Mouse (Mus musculus): ENCODE results near the gene Mfng.
A peak's percentile ranks its signal among the peaks of the same experiment; 100 is the strongest.

Mfng gene

GRCm38 (mm10) chr15:78758132-78758531, 15.1 kb downstream of the Mfng start:
- no peak for DNase-seq (ENCODE audit: low spot score in 2 of 2)

- no peak for DNase-seq (ENCODE audit: low spot score in 2 of 2)
These were observed 17.1 kb downstream of the Mfng start for GRCm38 (mm10) chr15:78755966-78756725.

GRCm38 (mm10) chr15:78755226-78755625, 18.0 kb downstream of the Mfng start:
- DNase-seq (ENCODE audit: low spot score in 2 of 2): no peak

- no peak for DNase-seq (ENCODE audit: low spot score in 2 of 2)
These were observed 19.1 kb downstream of the Mfng start for GRCm38 (mm10) chr15:78754144-78754543.

- DNase-seq (ENCODE audit: low spot score in 2 of 2): no peak
These were observed 20.3 kb downstream of the Mfng start for GRCm38 (mm10) chr15:78752991-78753390.

GRCm38 (mm10) chr15:78750608-78751350, 22.5 kb downstream of the Mfng start:
- DNase-seq (ENCODE audit: low spot score in 2 of 2): no peak

GRCm38 (mm10) chr15:78749855-78750254, 23.4 kb downstream of the Mfng start:
- DNase-seq (ENCODE audit: low spot score in 2 of 2): no peak

GRCm38 (mm10) chr15:78744206-78744605, 29.1 kb downstream of the Mfng start:
- DNase-seq (ENCODE audit: low spot score in 2 of 2): peak; percentile 84 to 89

GRCm38 (mm10) chr15:78742831-78743230, 30.4 kb downstream of the Mfng start:
- no peak for DNase-seq (ENCODE audit: low spot score in 2 of 2)

GRCm38 (mm10) chr15:78740662-78741061, 32.6 kb downstream of the Mfng start:
- DNase-seq (ENCODE audit: low spot score in 2 of 2): no peak

- no peak for DNase-seq (ENCODE audit: low spot score in 2 of 2)
These were observed 36.1 kb downstream of the Mfng start for GRCm38 (mm10) chr15:78737146-78737545.

GRCm38 (mm10) chr15:78736681-78737100, 36.6 kb downstream of the Mfng start:
- no peak for DNase-seq (ENCODE audit: low spot score in 2 of 2)

GRCm38 (mm10) chr15:78736181-78736579, 37.1 kb downstream of the Mfng start:
- peak in 1 of 2 experiments; percentile 5 for DNase-seq (ENCODE audit: low spot score in 2 of 2)

- peak in 1 of 2 experiments; percentile 12 for DNase-seq (ENCODE audit: low spot score in 2 of 2)
These were observed 37.7 kb downstream of the Mfng start for GRCm38 (mm10) chr15:78735431-78736180.

- DNase-seq (ENCODE audit: low spot score in 2 of 2): no peak
These were observed 41.4 kb downstream of the Mfng start for GRCm38 (mm10) chr15:78731830-78732229.

GRCm38 (mm10) chr15:78730315-78731049, 42.8 kb downstream of the Mfng start:
- DNase-seq (ENCODE audit: low spot score in 2 of 2): no peak

GRCm38 (mm10) chr15:78726697-78727096, 46.6 kb downstream of the Mfng start:
- DNase-seq (ENCODE audit: low spot score in 2 of 2): no peak

- no peak for DNase-seq (ENCODE audit: low spot score in 2 of 2)
These were observed 52.7 kb downstream of the Mfng start for GRCm38 (mm10) chr15:78720532-78720931.

GRCm38 (mm10) chr15:78720094-78720493, 53.2 kb downstream of the Mfng start:
- peak in 1 of 2 experiments; percentile 77 for DNase-seq (ENCODE audit: low spot score in 2 of 2)

- no peak for DNase-seq (ENCODE audit: low spot score in 2 of 2)
These were observed 53.9 kb downstream of the Mfng start for GRCm38 (mm10) chr15:78719416-78719815.

Measured in frontal cortex, postnatal 36 days (tissue).